Mouse (Mus musculus) liver (tissue): ENCODE data around the gene Scn2b.

Experiments
- DNase-seq: peaks from one replicate; pipeline ENCODE4 v3.0.0-alpha.2; 2020; ENCODE audit warnings: mixed read lengths

Gene Scn2b

GRCm38 (mm10) chr9:45179282-45179681 lies 61.7 kb downstream of the Scn2b start:
- no peak for DNase-seq
